Mouse (Mus musculus) spleen, postnatal 36 days (tissue): Measurements from ENCODE around the gene Adgre5.
A peak's percentile ranks its signal among the peaks of the same experiment; 100 is the strongest.

ENCODE experiments used
- DNase-seq, 2 experiments: peaks; one replicate each; pipeline ENCODE4 v3.0.0; 2022; ENCODE audit warnings: low spot score in 2 of 2, mixed read lengths in 1 of 2

Gene Adgre5

DNA sequence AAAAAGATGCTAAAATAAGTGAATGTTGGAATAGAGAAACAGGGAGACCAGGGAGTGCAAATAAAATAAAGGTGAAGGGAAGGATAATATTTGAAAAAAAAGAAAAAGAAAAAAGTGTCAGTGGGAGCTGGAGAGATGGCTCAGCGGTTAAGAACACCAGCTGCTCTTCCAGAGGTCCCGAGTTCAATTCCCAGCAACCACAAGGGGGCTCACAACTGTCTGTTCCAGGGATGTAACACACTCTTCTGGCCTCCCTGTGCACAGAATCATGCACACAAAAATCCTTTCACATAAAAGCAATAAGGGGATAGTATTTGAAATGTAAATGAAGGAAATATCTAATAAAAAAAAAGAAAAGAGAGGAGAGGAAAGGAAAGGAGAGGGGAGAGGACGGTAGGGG, 13.0 kb upstream of the Adgre5 start:
- DNase-seq, result no peak

DNA sequence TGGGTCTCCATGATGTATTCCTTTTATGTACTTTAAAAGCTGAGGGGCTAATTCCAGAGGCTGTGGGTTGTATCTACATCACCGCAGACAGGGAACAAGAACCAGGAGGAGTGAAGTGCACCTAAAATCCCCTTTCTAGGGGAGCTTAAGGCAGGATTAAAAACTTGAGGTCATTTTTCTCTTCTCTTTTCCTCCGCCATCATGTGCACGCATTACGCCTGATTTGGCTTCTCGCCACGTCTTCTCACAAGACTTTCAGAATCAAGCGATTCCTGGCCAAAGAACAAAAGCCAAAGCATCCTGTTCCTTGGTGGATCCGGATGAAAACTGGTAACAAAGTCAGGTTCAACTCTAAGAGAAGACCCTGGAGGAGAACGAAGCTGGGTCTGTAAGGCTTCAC, 8.1 kb upstream of the Adgre5 start:
- no peak for DNase-seq

DNA sequence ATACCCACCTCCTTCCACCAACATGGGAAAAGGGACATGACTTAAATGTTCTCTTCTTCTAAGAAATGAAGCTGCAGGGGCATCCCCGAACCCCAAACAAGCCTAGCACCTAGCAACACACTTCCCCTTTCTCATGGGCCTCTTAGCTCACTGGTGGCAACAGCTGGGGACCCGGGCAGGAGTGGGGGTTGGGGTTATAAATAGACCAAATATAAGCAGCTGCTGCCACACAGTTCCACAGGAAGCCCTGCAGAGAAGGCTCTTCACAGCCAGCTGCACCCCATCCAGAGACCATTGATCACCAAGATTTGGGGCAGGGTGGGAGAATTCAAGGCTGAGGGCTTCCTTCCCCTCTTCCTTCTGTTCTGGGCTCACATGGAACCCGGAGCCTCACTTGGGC, 7.6 kb upstream of the Adgre5 start:
- peak; percentile 95 for DNase-seq

DNA sequence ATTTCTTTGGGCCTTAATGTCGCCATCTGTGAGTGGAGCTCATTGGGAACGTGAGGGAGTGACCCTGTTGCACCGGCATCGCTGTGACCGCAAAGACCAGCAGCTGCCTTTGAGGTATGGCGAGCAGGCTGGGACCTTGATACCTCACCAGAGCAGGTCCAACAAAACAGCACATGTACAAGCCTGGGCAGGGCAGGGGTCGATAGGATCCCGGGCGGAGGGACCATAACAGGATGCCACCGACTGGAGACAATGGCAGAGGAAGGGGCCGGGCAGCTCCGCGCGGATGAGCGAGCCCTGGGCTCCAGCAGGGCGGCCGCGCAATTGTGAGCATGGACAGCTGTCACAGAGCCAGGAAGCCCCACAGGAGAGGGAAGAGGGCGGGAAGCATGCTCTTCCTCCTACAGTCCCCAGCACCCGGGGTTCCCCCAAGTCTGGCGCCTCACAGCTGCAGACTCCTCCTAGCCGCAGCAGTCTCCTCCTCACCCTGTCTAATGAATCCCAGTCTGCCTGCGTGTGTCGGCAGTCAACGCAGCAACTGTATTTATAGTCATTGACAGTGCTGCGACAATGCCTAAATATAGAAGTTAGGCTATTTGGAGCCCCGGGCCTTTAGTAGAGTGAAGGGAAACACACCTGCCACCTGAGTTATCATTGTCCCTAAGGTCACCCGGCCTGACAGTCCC, 6.7 kb upstream of the Adgre5 start:
- peak; percentile 79 to 81 for DNase-seq

GRCm38 (mm10) chr8:83744070-83744469, 2.9 kb upstream of the Adgre5 start:
- no peak for DNase-seq

DNA sequence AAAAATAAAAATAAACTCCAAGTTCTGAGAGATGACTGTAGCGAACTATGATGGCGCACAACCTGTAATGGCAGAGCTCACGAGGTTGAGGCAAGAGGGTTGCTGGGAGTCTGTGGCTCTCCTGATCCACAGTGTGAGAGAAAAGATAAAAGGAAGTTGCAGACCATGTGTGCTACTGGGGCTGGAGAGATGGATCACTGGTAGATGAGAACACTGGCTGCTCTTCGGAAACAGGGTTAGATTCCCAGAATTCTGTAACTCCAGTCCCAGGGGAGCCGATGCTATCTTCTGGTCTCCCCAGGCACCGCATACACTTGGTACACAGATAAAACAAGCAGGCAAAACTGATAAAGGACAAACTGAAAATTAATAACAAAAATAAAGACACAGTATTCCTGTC, 1.8 kb upstream of the Adgre5 start:
- no peak for DNase-seq

DNA sequence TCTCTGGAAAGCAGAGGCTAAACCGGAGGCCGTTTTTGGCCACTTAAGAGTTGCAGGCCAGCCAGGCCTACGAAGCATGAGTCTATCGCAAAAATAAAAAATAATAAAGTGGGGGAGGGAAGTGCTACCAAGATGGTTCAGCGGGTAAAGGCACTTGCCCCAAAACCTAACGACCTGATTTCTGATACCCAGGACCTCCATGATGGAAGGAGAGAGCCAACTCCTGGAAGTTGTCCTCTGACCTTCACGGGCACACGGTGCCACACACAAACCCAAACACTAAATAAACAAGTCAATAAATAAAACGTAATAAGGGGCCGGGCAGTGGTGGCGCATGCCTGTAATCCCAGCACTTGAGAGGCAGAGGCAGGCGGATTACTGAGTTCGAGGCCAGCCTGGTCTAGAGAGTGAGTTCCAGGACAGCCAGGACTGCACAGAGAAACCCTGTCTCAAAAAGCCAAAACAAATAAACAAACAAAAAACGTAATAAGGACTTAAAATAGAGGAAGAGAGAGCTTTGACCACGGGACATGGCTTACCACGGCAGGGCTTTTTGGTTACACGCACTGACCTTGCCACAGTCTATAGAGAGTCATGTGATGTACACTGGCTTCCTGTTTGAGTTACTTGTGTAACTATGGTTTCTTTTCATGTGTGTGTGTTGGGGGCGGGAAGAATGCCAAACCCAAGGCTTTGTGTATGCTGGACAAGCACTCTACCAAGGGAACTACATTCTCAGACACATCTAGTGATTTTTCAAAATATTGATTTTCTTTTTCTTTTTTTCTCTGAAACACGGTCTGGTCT, 926 bp upstream of the Adgre5 start:
- DNase-seq, result peak; percentile 70 to 80

- DNase-seq, result no peak
Observed at GRCm38 (mm10) chr8:83740586-83740975, 545 bp downstream of the Adgre5 start.

- DNase-seq, result peak; percentile 71 to 73
Observed at GRCm38 (mm10) chr8:83739711-83740468, 1.2 kb downstream of the Adgre5 start.

GRCm38 (mm10) chr8:83738949-83739710, 2.0 kb downstream of the Adgre5 start:
- DNase-seq, result no peak

- peak; percentile 74 to 81 for DNase-seq
Observed at GRCm38 (mm10) chr8:83737852-83738562, 3.1 kb downstream of the Adgre5 start.

GRCm38 (mm10) chr8:83737346-83737745, 3.8 kb downstream of the Adgre5 start:
- no peak for DNase-seq

DNA sequence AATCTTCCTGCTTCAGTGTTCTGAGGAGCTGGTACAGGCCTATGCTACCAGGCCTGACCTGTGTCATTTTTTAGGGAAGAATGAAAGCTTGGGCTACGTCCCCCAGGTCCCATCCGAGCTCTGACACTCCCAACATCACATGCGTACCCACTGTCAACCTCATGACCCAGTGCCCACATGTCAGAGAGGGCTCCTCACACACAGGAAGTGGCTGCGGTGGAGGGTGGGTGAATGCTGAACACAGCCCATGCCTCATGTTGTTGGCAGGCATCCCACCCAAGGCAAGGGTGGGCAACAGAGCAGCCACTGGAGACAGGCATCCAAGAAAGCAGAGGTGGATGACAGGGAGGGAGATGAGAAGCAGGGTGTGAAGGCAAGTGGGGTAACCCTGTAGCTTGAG, 4.4 kb downstream of the Adgre5 start:
- peak; percentile 76 to 80 for DNase-seq

DNA sequence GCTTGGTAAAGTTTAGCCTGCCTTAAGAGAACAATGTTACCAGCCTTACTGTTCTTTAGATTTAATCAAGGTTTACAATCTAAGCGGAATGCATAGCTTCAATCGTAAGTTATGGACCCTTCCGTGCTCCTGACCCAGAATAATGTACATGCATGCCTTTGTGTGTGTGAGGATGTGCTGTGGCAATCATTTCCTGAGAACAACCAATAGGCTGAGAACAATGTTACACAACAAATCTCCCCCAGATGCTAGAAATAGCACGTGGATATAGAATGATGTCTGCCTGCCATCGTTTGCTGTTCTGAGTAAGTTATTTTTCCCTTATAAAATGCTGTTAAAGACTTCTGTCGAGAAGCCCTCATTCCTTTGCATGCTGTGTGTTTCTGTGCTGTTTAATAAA, 8.2 kb downstream of the Adgre5 start:
- no peak for DNase-seq

DNA sequence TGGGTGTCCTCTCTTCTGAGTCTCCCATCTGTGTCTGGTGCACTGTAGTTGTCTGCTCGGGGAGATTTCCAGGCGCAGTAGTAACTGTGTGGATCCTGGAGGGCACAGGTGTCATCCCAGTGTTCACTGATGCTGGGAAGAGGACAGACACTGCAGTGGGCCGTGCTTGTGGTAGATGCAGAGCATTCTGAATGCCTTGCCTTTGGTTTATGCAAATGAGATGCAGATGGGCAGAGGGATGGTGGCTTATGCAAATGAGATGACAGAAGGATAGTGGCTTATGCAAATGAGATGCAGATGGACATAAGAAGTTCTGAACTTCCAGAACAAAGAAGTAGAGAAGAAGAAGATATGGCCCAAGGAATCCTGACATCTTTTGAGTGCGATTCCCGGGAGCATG, 9.2 kb downstream of the Adgre5 start:
- DNase-seq, result no peak

GRCm38 (mm10) chr8:83729009-83729807, 11.9 kb downstream of the Adgre5 start:
- peak; percentile 34 to 46 for DNase-seq

- no peak for DNase-seq
Observed at GRCm38 (mm10) chr8:83725521-83726102, 15.5 kb downstream of the Adgre5 start.

DNA sequence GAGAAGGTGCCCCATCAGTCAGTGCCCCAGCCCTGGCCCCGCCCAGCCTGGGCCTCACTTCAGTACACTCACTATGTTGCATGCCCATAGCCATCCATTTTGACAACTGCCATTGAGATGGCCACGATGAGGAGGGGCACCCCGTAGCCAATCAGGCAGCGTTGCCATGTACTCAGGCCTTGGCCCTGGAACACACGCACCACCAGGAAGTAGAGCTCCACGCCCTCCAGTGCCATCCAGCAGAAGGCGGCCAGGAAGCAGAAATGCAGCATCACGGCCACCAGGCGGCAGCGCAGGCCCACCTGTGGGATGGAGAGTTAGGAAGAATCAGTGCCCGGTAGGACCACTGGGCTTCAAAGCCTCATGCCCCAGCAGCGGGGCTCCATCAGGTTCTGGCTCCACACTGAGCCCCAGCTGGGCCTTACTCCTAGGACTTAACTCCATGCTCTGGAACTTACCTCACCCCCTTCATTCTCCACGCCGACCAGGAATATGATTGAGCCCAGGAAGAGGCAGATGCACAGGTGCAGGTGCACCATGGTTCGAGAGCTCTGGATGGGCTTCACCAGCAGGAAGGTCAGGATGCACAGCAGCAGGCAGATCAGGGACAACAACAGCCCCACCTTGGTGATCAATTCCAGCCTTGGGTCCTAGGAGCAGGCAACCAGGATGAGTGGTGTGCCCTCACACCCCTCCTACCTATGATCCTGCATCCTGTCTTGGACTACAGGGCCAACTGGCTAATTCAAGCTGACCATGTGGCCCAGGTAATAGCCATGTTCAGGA, 16.2 kb downstream of the Adgre5 start:
- DNase-seq, result peak; percentile 71 to 74

GRCm38 (mm10) chr8:83723447-83724083, 17.6 kb downstream of the Adgre5 start:
- no peak for DNase-seq
